8 mouse cellular contexts compared by ENCODE assay signal in genomic region chr5:103778314-103779117, GRCm38 (mm10).
A peak's percentile ranks its signal among the peaks of the same experiment; 100 is the strongest.
DNase-seq lines count a peak whose midpoint lies in the region; ATAC-seq and TF ChIP-seq lines count a peak whose summit lies in the region.

No protein-coding gene starts in this region.

- H3K4me2 ChIP-seq in forebrain, postnatal 0 days (ENCODE audit: low read depth): peak overlapping the region; percentile 50
- peak overlapping the region; percentile 55 for H3K4me2 ChIP-seq in liver, postnatal 0 days (ENCODE audit: low read depth, low read length)
- H3K4me2 ChIP-seq in neural tube, embryonic 13.5 days: peak overlapping the region; percentile 58

- H3K9ac ChIP-seq in forebrain, postnatal 0 days: 0 out of 2 replicates have a peak overlapping the region, but pooled peaks have one; percentile 1
- H3K9ac ChIP-seq in liver, postnatal 0 days (replicated peaks): peak overlapping the region; percentile 3
- H3K9ac ChIP-seq in neural tube, embryonic 13.5 days: peak overlapping the region; percentile 38

- no peaks in the 10 kb centered on the region for H3K36me3 ChIP-seq in forebrain, postnatal 0 days (ENCODE audit: insufficient read depth)
- H3K36me3 ChIP-seq in liver, postnatal 0 days (replicated peaks; ENCODE audit: insufficient read depth, low read length): peaks cover 16% of the 10 kb centered on the region
- H3K36me3 ChIP-seq in neural tube, embryonic 13.5 days: no peaks in the 10 kb centered on the region

- no peaks in the 10 kb centered on the region for H3K27me3 ChIP-seq in forebrain, postnatal 0 days (ENCODE audit: insufficient read depth, low read length)
- H3K27me3 ChIP-seq in liver, postnatal 0 days (ENCODE audit: insufficient read depth, low read length): no peaks in the 10 kb centered on the region
- no peaks in the 10 kb centered on the region; the same call in 1 of the 2 replicates for H3K27me3 ChIP-seq in neural tube, embryonic 13.5 days

- no peak for TF ChIP-seq CTCF in forebrain, postnatal 0 days (IDR thresholded peaks at IDR 0.05; ENCODE audit: low read depth)
- TF ChIP-seq CTCF in liver, postnatal 0 days (IDR thresholded peaks at IDR 0.05; ENCODE audit: low read depth): no peak

- H3K4me1 ChIP-seq in forebrain, postnatal 0 days (ENCODE audit: insufficient read depth): peaks cover 20% of the 10 kb centered on the region
- peaks cover 78% of the 10 kb centered on the region for H3K4me1 ChIP-seq in liver, postnatal 0 days (ENCODE audit: insufficient read depth)
- peaks cover 64% of the 10 kb centered on the region for H3K4me1 ChIP-seq in neural tube, embryonic 13.5 days (replicated peaks)

- peak; percentile 88 for ATAC-seq in forebrain, postnatal 0 days
- ATAC-seq in liver, postnatal 0 days: peak; percentile 77
- ATAC-seq in neural tube, embryonic 13.5 days (ENCODE audit: low read depth): peak; percentile 86

- WGBS in forebrain, postnatal 0 days: 6% methylated on average over 17 of the region's 17 CpGs
- WGBS in liver, postnatal 0 days (ENCODE audit: insufficient replicate concordance): 20% methylated on average over 17 of the region's 17 CpGs
- under 1% methylated on average over 17 of the region's 17 CpGs for WGBS in neural tube, embryonic 13.5 days

- peak overlapping the region; percentile 10 for H3K4me3 ChIP-seq in forebrain, postnatal 0 days (ENCODE audit: low read depth, low read length)
- 0 out of 2 replicates have a peak overlapping the region, but pooled peaks have one; percentile 5 for H3K4me3 ChIP-seq in liver, postnatal 0 days (ENCODE audit: low read depth, low read length)
- peak overlapping the region; percentile 28 for H3K4me3 ChIP-seq in neural tube, embryonic 13.5 days

- peak; percentile 64 for DNase-seq in gastrocnemius, adult 18-20 months (ENCODE audit: low spot score)
- DNase-seq in gastrocnemius, postnatal 4 days (ENCODE audit: low spot score in 2 of 2): no peak
- DNase-seq in adrenal gland, postnatal 36 days: peak; percentile 68 to 74
- DNase-seq in forebrain, postnatal 0 days: peak; percentile 70
- DNase-seq in kidney, adult 9 months: peak; percentile 86
- DNase-seq in liver, postnatal 0 days: peak; percentile 47
- DNase-seq in thymus, postnatal 10 days (ENCODE audit: low spot score in 2 of 2): no peak

- no peaks in the 10 kb centered on the region for H3K9me3 ChIP-seq in forebrain, postnatal 0 days (ENCODE audit: low read length)
- no peaks in the 10 kb centered on the region for H3K9me3 ChIP-seq in liver, postnatal 0 days (ENCODE audit: low read length)
- H3K9me3 ChIP-seq in neural tube, embryonic 13.5 days: no peaks in the 10 kb centered on the region

- TF ChIP-seq EP300 in liver, postnatal 0 days (IDR thresholded peaks at IDR 0.05; ENCODE audit: low read depth): no peak

- 0 out of 2 replicates have a peak overlapping the region, but pooled peaks have one; percentile 23 for H3K27ac ChIP-seq in forebrain, postnatal 0 days (ENCODE audit: low read depth, low read length)
- H3K27ac ChIP-seq in liver, postnatal 0 days (ENCODE audit: low read depth): peak overlapping the region; percentile 60
- peak overlapping the region; percentile 52 for H3K27ac ChIP-seq in neural tube, embryonic 13.5 days (replicated peaks)

Comparison
In these comparisons a context has a peak if more than half of its experiments do, and no peak if none do; other contexts are left out.
1. DNase-seq: peak in gastrocnemius, adult 18-20 months (single experiment), adrenal gland, postnatal 36 days (2 of 2), forebrain, postnatal 0 days (single experiment), kidney, adult 9 months (single experiment) and liver, postnatal 0 days (single experiment); none in gastrocnemius, postnatal 4 days (0 of 2) and thymus, postnatal 10 days (0 of 2).
2. Peak in every context shown above with its lines, with median percentiles within 50 percentile points of each other: ATAC-seq, H3K27ac ChIP-seq, H3K4me2 ChIP-seq, H3K4me3 ChIP-seq and H3K9ac ChIP-seq.